Mouse (Mus musculus): ENCODE measurements around the gene Coro2b. TPM values are rescaled to one million over a fixed set of nuclear protein-coding genes. Genes with fewer than 3 reads are reported as not detected.

Gene Coro2b
- polyA plus RNA-seq, 1 experiment from 2014 or later: 6.9 TPM

- Histone ChIP-seq H3K4me1 (ENCODE audit: control insufficient read depth in 2 of 2, insufficient read depth in 2 of 2, low read length in 2 of 2) (peaks cover 37 to 53% of the 10 kb centered on the region in 2 experiments), H3K27me3 (ENCODE audit: control insufficient read depth, insufficient read depth, low read length) (no peaks in the 10 kb centered on the region), H3K9me3 (ENCODE audit: control insufficient read depth, low read length) (no peaks in the 10 kb centered on the region), H3K9ac (ENCODE audit: low read length) (no peak overlapping the region; the same call in 1 of the 2 replicates), H3K4me3 (ENCODE audit: control insufficient read depth in 1 of 2, insufficient read depth in 1 of 2, low read depth in 1 of 2, low read length in 2 of 2) (no peak overlapping the region), H3K36me3 (ENCODE audit: control insufficient read depth, insufficient read depth, low read length) (no peaks in the 10 kb centered on the region), H3K27ac (replicated peaks in 1 of 2; ENCODE audit: control insufficient read depth in 1 of 2, insufficient read depth in 1 of 2, low read depth in 2 of 2, low read length in 2 of 2) (peak overlapping the region in 1 of 2 experiments; percentile 62; a peak in 1 of 4 replicates), H3K4me2 (ENCODE audit: low read length) (no peak overlapping the region)
- no peak for ATAC-seq (ENCODE audit: insufficient number of reproducible peaks, insufficient read depth, low FRiP score, low read depth)
- 47% methylated on average over 9 of the region's 9 CpGs for WGBS
Measured at GRCm38 (mm10) chr9:62521541-62521940, 15.3 kb downstream of the Coro2b start.

- H3K27me3 ChIP-seq (ENCODE audit: control insufficient read depth, insufficient read depth, low read length): no peaks in the 10 kb centered on the region
- H3K9ac ChIP-seq (ENCODE audit: low read length): no peak overlapping the region
- no peak overlapping the region for H3K4me3 ChIP-seq (ENCODE audit: control insufficient read depth in 1 of 2, insufficient read depth in 1 of 2, low read depth in 1 of 2, low read length in 2 of 2)
- 23% methylated on average over 9 of the region's 9 CpGs for WGBS
- peaks cover 31 to 47% of the 10 kb centered on the region in 2 experiments for H3K4me1 ChIP-seq (ENCODE audit: control insufficient read depth in 2 of 2, insufficient read depth in 2 of 2, low read length in 2 of 2)
- ATAC-seq (ENCODE audit: insufficient number of reproducible peaks, insufficient read depth, low FRiP score, low read depth): no peak
- H3K4me2 ChIP-seq (ENCODE audit: low read length): no peak overlapping the region
- H3K36me3 ChIP-seq (ENCODE audit: control insufficient read depth, insufficient read depth, low read length): no peaks in the 10 kb centered on the region
- peak overlapping the region in 1 of 2 experiments; percentile 62; a peak in 1 of 4 replicates for H3K27ac ChIP-seq (replicated peaks in 1 of 2; ENCODE audit: control insufficient read depth in 1 of 2, insufficient read depth in 1 of 2, low read depth in 2 of 2, low read length in 2 of 2)
- H3K9me3 ChIP-seq (ENCODE audit: control insufficient read depth, low read length): no peaks in the 10 kb centered on the region
Measured at GRCm38 (mm10) chr9:62520933-62521332, 15.9 kb downstream of the Coro2b start.

GRCm38 (mm10) chr9:62519787-62520503, 16.9 kb downstream of the Coro2b start:
- peaks cover 29 to 44% of the 10 kb centered on the region in 2 experiments for H3K4me1 ChIP-seq (ENCODE audit: control insufficient read depth in 2 of 2, insufficient read depth in 2 of 2, low read length in 2 of 2)
- H3K27ac ChIP-seq (replicated peaks in 1 of 2; ENCODE audit: control insufficient read depth in 1 of 2, insufficient read depth in 1 of 2, low read depth in 2 of 2, low read length in 2 of 2): no peak overlapping the region
- H3K4me3 ChIP-seq (ENCODE audit: control insufficient read depth in 1 of 2, insufficient read depth in 1 of 2, low read depth in 1 of 2, low read length in 2 of 2): no peak overlapping the region
- WGBS: 79% methylated on average over 15 of the region's 15 CpGs
- H3K9ac ChIP-seq (ENCODE audit: low read length): no peak overlapping the region
- no peak for ATAC-seq (ENCODE audit: insufficient number of reproducible peaks, insufficient read depth, low FRiP score, low read depth)
- H3K9me3 ChIP-seq (ENCODE audit: control insufficient read depth, low read length): no peaks in the 10 kb centered on the region
- H3K4me2 ChIP-seq (ENCODE audit: low read length): no peak overlapping the region
- H3K27me3 ChIP-seq (ENCODE audit: control insufficient read depth, insufficient read depth, low read length): no peaks in the 10 kb centered on the region
- no peaks in the 10 kb centered on the region for H3K36me3 ChIP-seq (ENCODE audit: control insufficient read depth, insufficient read depth, low read length)

- Histone ChIP-seq H3K4me1 (ENCODE audit: control insufficient read depth in 2 of 2, insufficient read depth in 2 of 2, low read length in 2 of 2) (peaks cover 25 to 39% of the 10 kb centered on the region in 2 experiments), H3K9me3 (ENCODE audit: control insufficient read depth, low read length) (no peaks in the 10 kb centered on the region), H3K4me3 (ENCODE audit: control insufficient read depth in 1 of 2, insufficient read depth in 1 of 2, low read depth in 1 of 2, low read length in 2 of 2) (no peak overlapping the region), H3K9ac (ENCODE audit: low read length) (no peak overlapping the region), H3K27me3 (ENCODE audit: control insufficient read depth, insufficient read depth, low read length) (no peaks in the 10 kb centered on the region), H3K36me3 (ENCODE audit: control insufficient read depth, insufficient read depth, low read length) (no peaks in the 10 kb centered on the region), H3K4me2 (ENCODE audit: low read length) (no peak overlapping the region), H3K27ac (replicated peaks in 1 of 2; ENCODE audit: control insufficient read depth in 1 of 2, insufficient read depth in 1 of 2, low read depth in 2 of 2, low read length in 2 of 2) (no peak overlapping the region)
- ATAC-seq (ENCODE audit: insufficient number of reproducible peaks, insufficient read depth, low FRiP score, low read depth): no peak
- WGBS: 93% methylated on average over 10 of the region's 10 CpGs
Measured at GRCm38 (mm10) chr9:62519334-62519733, 17.5 kb downstream of the Coro2b start.

GRCm38 (mm10) chr9:62518572-62518971, 18.3 kb downstream of the Coro2b start:
- H3K9ac ChIP-seq (ENCODE audit: low read length): no peak overlapping the region
- H3K27ac ChIP-seq (replicated peaks in 1 of 2; ENCODE audit: control insufficient read depth in 1 of 2, insufficient read depth in 1 of 2, low read depth in 2 of 2, low read length in 2 of 2): no peak overlapping the region
- H3K4me1 ChIP-seq (ENCODE audit: control insufficient read depth in 2 of 2, insufficient read depth in 2 of 2, low read length in 2 of 2): peaks cover 27 to 41% of the 10 kb centered on the region in 2 experiments
- WGBS: 79% methylated on average over 4 of the region's 4 CpGs
- H3K27me3 ChIP-seq (ENCODE audit: control insufficient read depth, insufficient read depth, low read length): no peaks in the 10 kb centered on the region
- H3K4me2 ChIP-seq (ENCODE audit: low read length): no peak overlapping the region
- no peak for ATAC-seq (ENCODE audit: insufficient number of reproducible peaks, insufficient read depth, low FRiP score, low read depth)
- no peak overlapping the region for H3K4me3 ChIP-seq (ENCODE audit: control insufficient read depth in 1 of 2, insufficient read depth in 1 of 2, low read depth in 1 of 2, low read length in 2 of 2)
- no peaks in the 10 kb centered on the region for H3K36me3 ChIP-seq (ENCODE audit: control insufficient read depth, insufficient read depth, low read length)
- no peaks in the 10 kb centered on the region for H3K9me3 ChIP-seq (ENCODE audit: control insufficient read depth, low read length)

- Histone ChIP-seq H3K27me3 (ENCODE audit: control insufficient read depth, insufficient read depth, low read length) (no peaks in the 10 kb centered on the region), H3K27ac (replicated peaks in 1 of 2; ENCODE audit: control insufficient read depth in 1 of 2, insufficient read depth in 1 of 2, low read depth in 2 of 2, low read length in 2 of 2) (no peak overlapping the region), H3K36me3 (ENCODE audit: control insufficient read depth, insufficient read depth, low read length) (no peaks in the 10 kb centered on the region), H3K9me3 (ENCODE audit: control insufficient read depth, low read length) (no peaks in the 10 kb centered on the region), H3K4me3 (ENCODE audit: control insufficient read depth in 1 of 2, insufficient read depth in 1 of 2, low read depth in 1 of 2, low read length in 2 of 2) (no peak overlapping the region), H3K4me2 (ENCODE audit: low read length) (no peak overlapping the region), H3K4me1 (ENCODE audit: control insufficient read depth in 2 of 2, insufficient read depth in 2 of 2, low read length in 2 of 2) (peaks cover 20 to 34% of the 10 kb centered on the region in 2 experiments), H3K9ac (ENCODE audit: low read length) (no peak overlapping the region)
- no peak for ATAC-seq (ENCODE audit: insufficient number of reproducible peaks, insufficient read depth, low FRiP score, low read depth)
- WGBS: 75% methylated on average over 6 of the region's 6 CpGs
Measured at GRCm38 (mm10) chr9:62517112-62517957, 19.5 kb downstream of the Coro2b start.

- Histone ChIP-seq H3K9ac (ENCODE audit: low read length) (no peak overlapping the region), H3K4me1 (ENCODE audit: control insufficient read depth in 2 of 2, insufficient read depth in 2 of 2, low read length in 2 of 2) (peaks cover 11 to 15% of the 10 kb centered on the region in 2 experiments; a peak in 3 of 4 replicates), H3K4me3 (ENCODE audit: control insufficient read depth in 1 of 2, insufficient read depth in 1 of 2, low read depth in 1 of 2, low read length in 2 of 2) (no peak overlapping the region), H3K27ac (replicated peaks in 1 of 2; ENCODE audit: control insufficient read depth in 1 of 2, insufficient read depth in 1 of 2, low read depth in 2 of 2, low read length in 2 of 2) (no peak overlapping the region), H3K9me3 (ENCODE audit: control insufficient read depth, low read length) (no peaks in the 10 kb centered on the region), H3K36me3 (ENCODE audit: control insufficient read depth, insufficient read depth, low read length) (no peaks in the 10 kb centered on the region), H3K27me3 (ENCODE audit: control insufficient read depth, insufficient read depth, low read length) (no peaks in the 10 kb centered on the region), H3K4me2 (ENCODE audit: low read length) (no peak overlapping the region)
- ATAC-seq (ENCODE audit: insufficient number of reproducible peaks, insufficient read depth, low FRiP score, low read depth): no peak
- 83% methylated on average over 7 of the region's 7 CpGs for WGBS
Measured at GRCm38 (mm10) chr9:62515138-62515537, 21.7 kb downstream of the Coro2b start.

Data from heart, embryonic 14.5 days (tissue).